Mouse (Mus musculus) cerebellum, adult 2 months (tissue): ENCODE data around the gene Spsb4.

Source experiments
- CTCF ChIP-seq: fragments of 200-500 bp; IDR thresholded peaks from 2 replicates; pipeline ENCODE4 v1.5.1; 2011; ENCODE audit warnings: low read depth, mild to moderate bottlenecking, control low read depth, low read length, moderate library complexity, borderline replicate concordance; ENCODE audit not compliant: insufficient read depth
- POLR2A ChIP-seq: fragments of 200-500 bp; IDR thresholded peaks from 2 replicates; pipeline ENCODE4 v1.6.1; 2011; ENCODE audit warnings: low read length, control low read depth, borderline replicate concordance; ENCODE audit not compliant: insufficient read depth

DNA sequence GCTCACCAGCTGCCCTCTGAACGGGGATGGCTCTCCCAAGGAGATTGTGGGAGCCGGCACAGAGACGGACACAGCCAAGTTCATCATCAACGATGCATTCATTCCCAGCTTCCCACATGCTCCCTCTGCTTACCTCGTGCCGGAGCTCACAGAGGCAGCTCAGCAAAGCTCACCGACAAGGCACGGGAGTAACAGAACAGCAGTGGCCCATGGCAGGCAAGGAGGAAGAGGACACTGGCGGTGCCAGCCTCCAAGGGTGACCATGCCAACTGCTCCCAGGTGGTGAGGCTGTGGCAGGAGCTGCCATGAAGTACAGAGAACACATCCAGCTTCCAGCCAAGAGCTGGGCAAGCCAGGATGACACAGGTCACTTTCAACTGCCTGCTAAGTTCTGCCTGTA is 45.6 kb downstream of the Spsb4 start:
- TF ChIP-seq CTCF (no peak), POLR2A (no peak)
